Mouse (Mus musculus) MEL (cell line): ENCODE measurements around the gene Dus4l. TPM values are rescaled to one million over a fixed set of nuclear protein-coding genes. Genes with fewer than 3 reads are reported as not detected.

Source experiments
- DNase-seq: peaks from one replicate; pipeline ENCODE4 v3.0.0; 2011; ENCODE audit warnings: low read depth, low spot score
- H3K27ac ChIP-seq: 2 replicates; pipeline ENCODE4 v1.5.1; 2012; ENCODE audit warnings: low read depth, mild to moderate bottlenecking, control low read depth, low read length, moderate library complexity; ENCODE audit not compliant: control insufficient read depth
- H3K27me3 ChIP-seq, 2 experiments: fragments of 150-350 bp in 1 of 2; sonication (generic) in 1 of 2; 2 replicates each; pipeline ENCODE4 v1.6.1; 2012; ENCODE audit warnings: low read length in 2 of 2, mild to moderate bottlenecking in 2 of 2, improper control_type of control experiment in 1 of 2, moderate library complexity in 1 of 2; ENCODE audit not compliant: insufficient read depth in 2 of 2, control insufficient read depth in 1 of 2
- H3K36me3 ChIP-seq, 2 experiments: 2 replicates each; pipeline ENCODE4 v1.6.1; 2012 to 2014; ENCODE audit warnings: low read length in 2 of 2, improper control_type of control experiment in 1 of 2, inconsistent platforms in 1 of 2, mild to moderate bottlenecking in 1 of 2; ENCODE audit not compliant: insufficient read depth in 2 of 2, control insufficient read depth in 1 of 2
- H3K4me1 ChIP-seq, 2 experiments: fragments of 150-350 bp in 1 of 2; sonication (generic) in 1 of 2; 2 replicates each; pipeline ENCODE4 v1.6.1; 2012; ENCODE audit warnings: low read length in 2 of 2, improper control_type of control experiment in 1 of 2, mild to moderate bottlenecking in 1 of 2; ENCODE audit not compliant: insufficient read depth in 2 of 2, control insufficient read depth in 1 of 2
- H3K4me3 ChIP-seq, 2 experiments: fragments of 150-350 bp in 1 of 2; sonication (generic) in 1 of 2; 2 replicates each; pipeline ENCODE4 v1.5.1; 2012; ENCODE audit warnings: low read depth in 2 of 2, low read length in 2 of 2, mild to moderate bottlenecking in 2 of 2, moderate library complexity in 2 of 2, control low read depth in 1 of 2, improper control_type of control experiment in 1 of 2; ENCODE audit not compliant: control insufficient read depth in 1 of 2, insufficient read depth in 1 of 2
- H3K79me2 ChIP-seq: 2 replicates; pipeline ENCODE4 v1.6.1; 2012; ENCODE audit warnings: mild to moderate bottlenecking, low read length, moderate library complexity; ENCODE audit not compliant: control insufficient read depth, poor library complexity, insufficient read depth
- H3K9ac ChIP-seq: 2 replicates; pipeline ENCODE4 v1.6.1; 2012; ENCODE audit warnings: low read depth, mild to moderate bottlenecking, control low read depth, low read length, moderate library complexity; ENCODE audit not compliant: control insufficient read depth, poor library complexity, severe bottlenecking
- H3K9me3 ChIP-seq: fragments of 150-350 bp; sonication (generic); replicated peaks from 2 replicates; pipeline ENCODE4 v1.6.1; 2012; ENCODE audit warnings: mild to moderate bottlenecking, low read length, improper control_type of control experiment, moderate library complexity; ENCODE audit not compliant: insufficient read depth
- BHLHE40 ChIP-seq: IDR thresholded peaks from 2 replicates; pipeline ENCODE4 v1.6.1; 2012; ENCODE audit warnings: low read depth, mild to moderate bottlenecking, inconsistent platforms, low read length, improper control_type of control experiment, borderline replicate concordance
- CHD1 ChIP-seq: IDR thresholded peaks from 2 replicates; pipeline ENCODE4 v1.6.1; 2012; ENCODE audit warnings: low read depth, mild to moderate bottlenecking, inconsistent platforms, low read length, improper control_type of control experiment
- CHD2 ChIP-seq: IDR thresholded peaks from 2 replicates; pipeline ENCODE4 v1.6.1; 2011; ENCODE audit warnings: low read length, improper control_type of control experiment
- CTCF ChIP-seq, 3 experiments: IDR thresholded peaks in 2 of 3; conservative IDR thresholded peaks in 1 of 3; 2 replicates each; pipeline ENCODE4 v1.5.1; 2011 to 2012; ENCODE audit warnings: low read length in 3 of 3, low read depth in 2 of 3, mild to moderate bottlenecking in 2 of 3, improper control_type of control experiment in 1 of 3, inconsistent platforms in 1 of 3, mixed read lengths in 1 of 3, moderate library complexity in 1 of 3; ENCODE audit not compliant: control insufficient read depth in 1 of 3, insufficient read depth in 1 of 3, poor library complexity in 1 of 3, severe bottlenecking in 1 of 3
- E2F4 ChIP-seq: IDR thresholded peaks from 2 replicates; pipeline ENCODE4 v1.6.1; 2011; ENCODE audit warnings: low read depth, low read length, improper control_type of control experiment, borderline replicate concordance
- ELF1 ChIP-seq: IDR thresholded peaks from 2 replicates; pipeline ENCODE4 v1.6.1; 2014; ENCODE audit warnings: low read depth, mild to moderate bottlenecking, inconsistent platforms, low read length, improper control_type of control experiment, moderate library complexity
- EP300 ChIP-seq, 2 experiments: IDR thresholded peaks; 2 replicates each; pipeline ENCODE4 v1.6.1; 2011; ENCODE audit warnings: improper control_type of control experiment in 2 of 2, low read length in 2 of 2, low read depth in 1 of 2, mild to moderate bottlenecking in 1 of 2
- GABPA ChIP-seq: IDR thresholded peaks from 2 replicates; pipeline ENCODE4 v1.6.1; 2012; ENCODE audit warnings: low read depth, mild to moderate bottlenecking, inconsistent platforms, low read length, improper control_type of control experiment, moderate library complexity
- GATA1 ChIP-seq: IDR thresholded peaks from 2 replicates; pipeline ENCODE4 v1.6.1; 2011; ENCODE audit warnings: low read depth, low read length, improper control_type of control experiment
- HCFC1 ChIP-seq: IDR thresholded peaks from 2 replicates; pipeline ENCODE4 v1.6.1; 2012; ENCODE audit warnings: low read depth, mild to moderate bottlenecking, inconsistent platforms, low read length, improper control_type of control experiment, moderate library complexity
- JUND ChIP-seq: IDR thresholded peaks from 2 replicates; pipeline ENCODE4 v1.6.1; 2011; ENCODE audit warnings: low read depth, mild to moderate bottlenecking, improper control_type of control experiment, low read length
- KAT2A ChIP-seq: conservative IDR thresholded peaks from 2 replicates; pipeline ENCODE4 v1.6.1; 2012; ENCODE audit warnings: low read depth, low read length, improper control_type of control experiment, inconsistent platforms
- MAFK ChIP-seq: IDR thresholded peaks from 2 replicates; pipeline ENCODE4 v1.6.1; 2011; ENCODE audit warnings: low read depth, mild to moderate bottlenecking, low read length, improper control_type of control experiment, borderline replicate concordance
- MAX ChIP-seq: IDR thresholded peaks from 2 replicates; pipeline ENCODE4 v1.6.1; 2011; ENCODE audit warnings: low read length, improper control_type of control experiment
- MAZ ChIP-seq: IDR thresholded peaks from 2 replicates; pipeline ENCODE4 v1.6.1; 2012; ENCODE audit warnings: low read depth, mild to moderate bottlenecking, inconsistent platforms, low read length, improper control_type of control experiment
- MXI1 ChIP-seq: IDR thresholded peaks from 2 replicates; pipeline ENCODE4 v1.6.1; 2011; ENCODE audit warnings: mild to moderate bottlenecking, low read depth, low read length, improper control_type of control experiment
- MYB ChIP-seq: IDR thresholded peaks from 2 replicates; pipeline ENCODE4 v1.6.1; 2011; ENCODE audit warnings: mild to moderate bottlenecking, low read depth, low read length, improper control_type of control experiment
- NELFE ChIP-seq: IDR thresholded peaks from 2 replicates; pipeline ENCODE4 v1.6.1; 2011; ENCODE audit warnings: low read depth, low read length, improper control_type of control experiment
- NRF1 ChIP-seq: IDR thresholded peaks from 2 replicates; pipeline ENCODE4 v1.6.1; 2014; ENCODE audit warnings: low read depth, mild to moderate bottlenecking, inconsistent platforms, low read length, improper control_type of control experiment, moderate library complexity; ENCODE audit not compliant: poor library complexity, insufficient read depth, severe bottlenecking
- POLR2A ChIP-seq, 2 experiments: IDR thresholded peaks; 2 replicates each; pipeline ENCODE4 v1.6.1; 2011 to 2012; ENCODE audit warnings: low read length in 2 of 2, mild to moderate bottlenecking in 2 of 2, control low read depth in 1 of 2, improper control_type of control experiment in 1 of 2, low read depth in 1 of 2, moderate library complexity in 1 of 2; ENCODE audit not compliant: control insufficient read depth in 1 of 2, insufficient read depth in 1 of 2, poor library complexity in 1 of 2
- POLR2AphosphoS2 ChIP-seq: IDR thresholded peaks from 2 replicates; pipeline ENCODE4 v1.6.1; 2011; ENCODE audit warnings: low read length, improper control_type of control experiment
- POLR2AphosphoS5 ChIP-seq: IDR thresholded peaks from 2 replicates; pipeline ENCODE4 v1.6.1; 2012; ENCODE audit warnings: low read depth, borderline replicate concordance, mild to moderate bottlenecking, inconsistent platforms, low read length, moderate library complexity, mixed read lengths
- RCOR1 ChIP-seq: IDR thresholded peaks from 2 replicates; pipeline ENCODE4 v1.6.1; 2012; ENCODE audit warnings: low read depth, mild to moderate bottlenecking, inconsistent platforms, low read length, improper control_type of control experiment
- SIN3A ChIP-seq: IDR thresholded peaks from 2 replicates; pipeline ENCODE4 v1.6.1; 2012; ENCODE audit warnings: low read length, improper control_type of control experiment, inconsistent platforms
- SMC3 ChIP-seq: IDR thresholded peaks from 2 replicates; pipeline ENCODE4 v1.6.1; 2011; ENCODE audit warnings: low read depth, low read length, improper control_type of control experiment
- TAL1 ChIP-seq: IDR thresholded peaks from 2 replicates; pipeline ENCODE4 v1.6.1; 2012; ENCODE audit warnings: mild to moderate bottlenecking, inconsistent platforms, low read length, moderate library complexity, mixed read lengths
- TBP ChIP-seq: IDR thresholded peaks from 2 replicates; pipeline ENCODE4 v1.8.0; 2011; ENCODE audit warnings: low read depth, low read length, improper control_type of control experiment
- TCF12 ChIP-seq: IDR thresholded peaks from 2 replicates; pipeline ENCODE4 v1.6.1; 2014; ENCODE audit warnings: low read depth, mild to moderate bottlenecking, inconsistent platforms, low read length, improper control_type of control experiment, moderate library complexity
- UBTF ChIP-seq: IDR thresholded peaks from 2 replicates; pipeline ENCODE4 v1.6.1; 2012; ENCODE audit warnings: low read depth, mild to moderate bottlenecking, inconsistent platforms, low read length, improper control_type of control experiment, moderate library complexity, borderline replicate concordance; ENCODE audit not compliant: insufficient read depth
- USF1 ChIP-seq: IDR thresholded peaks from 2 replicates; pipeline ENCODE4 v1.6.1; 2014; ENCODE audit warnings: low read depth, mild to moderate bottlenecking, inconsistent platforms, low read length, improper control_type of control experiment, moderate library complexity
- USF2 ChIP-seq, 2 experiments: IDR thresholded peaks; 2 replicates each; pipeline ENCODE4 v1.6.1; 2011 to 2012; ENCODE audit warnings: improper control_type of control experiment in 2 of 2, low read length in 2 of 2, borderline replicate concordance in 1 of 2, inconsistent platforms in 1 of 2, low read depth in 1 of 2, mild to moderate bottlenecking in 1 of 2; ENCODE audit not compliant: insufficient read depth in 1 of 2
- ZC3H11A ChIP-seq: IDR thresholded peaks from 2 replicates; pipeline ENCODE4 v1.6.1; 2012; ENCODE audit warnings: low read depth, mild to moderate bottlenecking, inconsistent platforms, low read length, improper control_type of control experiment
- ZKSCAN1 ChIP-seq: IDR thresholded peaks from 2 replicates; pipeline ENCODE4 v1.6.1; 2012; ENCODE audit warnings: low read depth, mild to moderate bottlenecking, inconsistent platforms, low read length, improper control_type of control experiment, moderate library complexity
- ZMIZ1 ChIP-seq: IDR thresholded peaks from 2 replicates; pipeline ENCODE4 v1.6.1; 2012; ENCODE audit warnings: low read depth, mild to moderate bottlenecking, inconsistent platforms, low read length, improper control_type of control experiment, moderate library complexity
- ZNF384 ChIP-seq: IDR thresholded peaks from 2 replicates; pipeline ENCODE4 v1.6.1; 2012; ENCODE audit warnings: low read depth, mild to moderate bottlenecking, inconsistent platforms, low read length, improper control_type of control experiment
- polyA plus RNA-seq, 2 experiments: library from polyadenylated mRNA; stranded (reverse) in 1 of 2; unstranded in 1 of 2; fragments of >175 nt in 1 of 2; fragments of >200 nt in 1 of 2; gene quantifications; 2 replicates each; pipeline versions ENCODE4 v1.2.1 to v1.2.4; 2012; ENCODE audit warnings: low replicate concordance in 2 of 2, low read depth in 1 of 2; ENCODE audit not compliant: insufficient read length in 2 of 2, insufficient read depth in 1 of 2, missing spikeins in 1 of 2
- total RNA-seq: library from RNA; depleted of rRNA; stranded (reverse); fragments of 300-350 nt; gene quantifications from 2 replicates; pipeline ENCODE4 v1.2.3, GENCODE M21; 2012

The Dus4l gene
- total and polyA plus RNA-seq, 3 experiments, result 11.9 to 12.1 TPM; not detected in 1

DNA sequence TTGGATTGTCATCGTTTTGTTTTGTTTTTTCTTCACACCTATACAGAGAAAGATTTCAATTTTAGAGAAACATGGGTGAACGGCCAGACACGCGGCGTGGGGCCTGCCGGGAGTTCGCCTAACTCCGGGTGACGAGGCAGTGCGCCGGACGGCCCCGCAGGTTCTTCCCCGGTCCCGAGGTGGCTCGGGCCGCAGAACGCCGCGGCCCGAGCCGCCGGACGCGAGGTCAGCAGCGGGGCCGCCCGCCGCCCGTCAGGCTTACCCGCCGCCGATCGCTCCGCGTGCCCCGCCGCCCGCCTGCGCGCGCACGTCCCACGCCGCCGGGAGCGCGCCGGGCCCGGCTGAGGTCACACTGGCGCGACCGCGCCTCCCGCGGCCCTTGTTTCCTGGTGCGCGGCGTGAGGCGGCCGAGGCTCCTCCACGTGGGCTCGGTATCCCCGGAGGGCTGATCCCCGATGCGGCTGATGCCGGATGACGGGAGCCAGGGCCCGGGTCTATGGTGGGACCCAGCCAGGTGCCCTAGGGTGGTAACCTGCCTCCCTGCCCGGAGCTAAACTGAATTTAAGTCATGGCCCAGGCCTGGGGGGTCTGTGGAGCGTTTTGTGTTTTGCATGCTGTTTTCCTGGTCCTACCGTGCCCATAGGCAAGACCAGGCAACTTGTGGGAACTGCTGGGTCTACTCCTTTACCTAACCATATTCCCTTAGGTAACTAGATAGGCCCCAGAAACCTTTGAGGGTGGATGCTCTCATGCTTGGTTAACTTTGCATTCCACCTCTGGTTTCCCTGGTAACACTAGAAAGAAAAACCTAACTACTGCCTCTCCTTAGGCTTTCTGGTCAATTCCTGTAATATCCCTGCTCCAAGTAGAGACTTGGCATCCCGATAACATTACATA, 20.0 kb downstream of the Dus4l start, which contains the start of gene Bcap29:
Gene Bcap29, minus strand, starts transcription at position 316 of the 897 bp plus-strand sequence.
- peak within 1 kb of the TSS; percentile 97 for H3K9ac ChIP-seq
- peak within 1 kb of the TSS; percentile 92 to 100 for H3K4me3 ChIP-seq
- H3K9me3 ChIP-seq, result no peaks in the 10 kb centered on the region
- peaks cover 11 to 17% of the 10 kb centered on the region in 2 experiments for H3K36me3 ChIP-seq
- peak within 1 kb of the TSS; percentile 86 for H3K27ac ChIP-seq
- H3K79me2 ChIP-seq, result peaks cover 22% of the 10 kb centered on the region
- no peaks in the 10 kb centered on the region for H3K27me3 ChIP-seq
- peaks cover 8 to 10% of the 10 kb centered on the region in 2 experiments for H3K4me1 ChIP-seq
- DNase-seq, result peak; percentile 82
- TF ChIP-seq GATA1 (no peak), ZKSCAN1 (no peak), E2F4 (no peak), CHD1 (peak; percentile 79; the same call in 1 of the 2 replicates), KAT2A (no peak; the same call in 1 of the 2 replicates), TAL1 (no peak), USF1 (0 out of 2 replicates have a peak, but pooled peaks have one; percentile 32), SIN3A (peak; percentile 83; the same call in 1 of the 2 replicates), ZC3H11A (no peak), CHD2 (no peak), SMC3 (no peak), MAZ (no peak), ELF1 (peak; percentile 63), TBP (peak; percentile 43; the same call in 1 of the 2 replicates), HCFC1 (peak; percentile 75), CTCF (IDR thresholded peaks at IDR 0.05 in 2 of 3, conservative IDR thresholded peaks at IDR 0.05 in 1 of 3; ENCODE audit: control insufficient read depth in 1 of 3, insufficient read depth in 1 of 3, low read depth in 2 of 3, low read length in 3 of 3, poor library complexity in 1 of 3, severe bottlenecking in 1 of 3) (no peak), POLR2A (IDR thresholded peaks at IDR 0.05; ENCODE audit: control insufficient read depth in 1 of 2, insufficient read depth in 1 of 2, low read depth in 1 of 2, low read length in 2 of 2, poor library complexity in 1 of 2) (peak; percentile 72 to 78), TCF12 (peak; percentile 38; the same call in 1 of the 2 replicates), BHLHE40 (no peak), RCOR1 (no peak), MAX (peak; percentile 96), MAFK (no peak), UBTF (no peak), MYB (no peak), EP300 (IDR thresholded peaks at IDR 0.05; ENCODE audit: low read depth in 1 of 2, low read length in 2 of 2) (no peak), ZNF384 (no peak), POLR2AphosphoS2 (0 out of 2 replicates have a peak, but pooled peaks have one; percentile 40), NRF1 (peak; percentile 64; the same call in 1 of the 2 replicates), MXI1 (peak; percentile 98), GABPA (no peak), NELFE (peak; percentile 74), ZMIZ1 (0 out of 2 replicates have a peak, but pooled peaks have one; percentile 74), JUND (no peak), USF2 (IDR thresholded peaks at IDR 0.05; ENCODE audit: borderline replicate concordance in 1 of 2, insufficient read depth in 1 of 2, low read depth in 1 of 2, low read length in 2 of 2) (no peak), POLR2AphosphoS5 (no peak)
